Mouse (Mus musculus): ENCODE results near the gene Sdf2. TPM values are rescaled to one million over a fixed set of nuclear protein-coding genes. Genes with fewer than 3 reads are reported as not detected.

Sdf2 gene
- total RNA-seq (2023): 54.3 to 61.5 TPM (median 58.9 TPM) in 4 replicates

DNA sequence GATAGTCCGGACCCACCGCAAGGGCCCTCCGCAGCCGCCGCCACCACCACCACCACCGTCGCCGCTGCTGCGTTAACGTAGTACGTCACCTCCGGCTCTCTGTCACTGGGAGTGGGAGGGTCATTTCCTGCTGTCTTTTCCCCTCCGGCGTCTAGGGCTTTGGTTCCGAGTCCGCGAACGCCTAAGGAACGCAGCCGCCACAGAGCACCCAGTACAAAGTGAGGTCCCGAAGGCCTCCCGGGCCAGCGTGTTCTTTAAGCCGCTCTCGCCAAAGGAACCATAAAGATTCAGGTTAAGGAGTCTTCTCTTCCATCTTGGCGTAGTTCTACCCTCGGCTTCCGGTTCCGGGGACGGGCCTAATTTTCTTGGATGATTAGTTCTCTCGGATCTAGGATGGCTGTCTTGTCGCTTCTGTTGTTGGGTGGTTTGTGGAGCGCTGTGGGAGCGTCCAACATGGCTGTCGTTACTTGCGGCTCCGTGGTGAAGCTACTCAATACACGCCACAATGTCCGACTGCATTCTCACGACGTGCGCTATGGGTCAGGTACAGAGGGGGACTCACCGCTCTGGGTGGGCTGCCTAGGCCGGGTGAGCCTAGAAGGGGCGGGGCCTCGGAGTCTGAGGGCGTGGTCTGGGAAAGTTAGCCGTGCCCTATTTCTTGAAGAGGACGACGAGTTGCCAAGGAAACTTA, at the start of gene Sdf2, which contains the start of gene Supt6:
TSS of gene Sdf2 (plus strand) at position 120 of the 691 bp plus-strand sequence.
TSS of gene Supt6 (minus strand) at position 361 of the 691 bp plus-strand sequence.

DNA sequence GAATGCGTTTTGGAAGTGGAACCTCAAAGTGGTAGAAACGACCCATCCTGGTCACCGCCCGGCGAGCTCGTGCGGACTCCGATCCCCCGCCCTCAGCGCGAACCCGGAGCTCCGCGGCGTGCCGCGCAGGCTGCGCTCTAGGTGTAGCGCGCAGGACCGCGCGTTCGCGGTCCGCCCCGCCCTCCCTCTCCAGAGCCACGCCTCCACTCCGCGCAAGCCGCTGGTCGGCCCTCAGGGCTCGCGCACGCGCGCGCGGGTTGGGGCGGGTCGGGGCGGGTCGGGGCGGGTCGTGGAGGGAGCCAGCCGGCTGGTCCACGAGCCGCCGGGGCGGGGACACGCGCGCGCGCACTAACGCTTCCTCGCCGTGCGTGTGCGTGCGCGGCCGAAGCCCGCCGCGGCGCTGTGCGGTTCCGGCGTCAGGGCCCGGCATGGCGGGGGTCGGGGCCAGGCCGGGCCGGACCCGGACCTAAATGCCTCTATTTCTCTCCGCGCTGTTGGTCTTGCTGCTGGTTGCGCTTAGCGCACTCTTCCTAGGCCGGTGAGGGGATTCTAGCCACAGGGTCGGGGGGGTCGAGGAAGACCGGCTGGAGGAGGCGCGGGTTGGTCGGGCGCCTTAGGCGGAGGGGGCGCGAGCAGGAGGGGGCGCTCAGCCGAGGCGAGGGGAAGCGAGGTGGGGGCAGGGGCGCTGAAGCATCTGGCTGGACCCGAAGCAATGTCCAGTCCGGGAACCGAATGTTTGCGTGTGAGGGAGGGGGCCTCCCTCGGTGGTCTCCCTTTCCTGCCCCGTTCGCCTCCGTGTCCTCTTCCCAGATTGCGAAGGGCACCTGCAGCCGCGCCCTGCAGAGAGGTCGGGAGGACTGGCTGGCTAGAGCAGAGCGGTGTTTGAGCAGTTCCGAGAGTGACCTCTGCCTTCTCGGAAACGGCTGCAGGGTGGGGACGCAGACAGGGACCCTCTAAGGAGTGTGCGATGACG, 16.1 kb downstream of the Sdf2 start, which contains the start of gene 2610507B11Rik:
TSS of gene 2610507B11Rik (plus strand) at position 373 of the 973 bp plus-strand sequence.

GRCm38 (mm10) chr11:78290654-78291053, 45.1 kb downstream of the Sdf2 start, which contains the start of gene BC030499:
BC030499 (plus strand) TSS chr11:78290841.

GRCm38 (mm10) chr11:78301357-78302084, 56.0 kb downstream of the Sdf2 start, which contains the start of gene Spag5:
Spag5 (plus strand) TSS chr11:78301529.

Other genes starting within 250 kb of the Sdf2 start
- 0.63 to 0.98 TPM (median 0.91 TPM) in 4 replicates for gene Dhrs13, start 213.5 kb upstream of the Sdf2 start, total RNA-seq (2023)
- 11.9 to 17.5 TPM (median 14.8 TPM) in 4 replicates for gene Flot2, start 207.8 kb upstream of the Sdf2 start, total RNA-seq (2023)
- gene Eral1, start 165.4 kb upstream of the Sdf2 start, total RNA-seq (2023): 23.7 to 25.0 TPM (median 24.0 TPM) in 4 replicates
- gene Fam222b, start 151.1 kb upstream of the Sdf2 start, total RNA-seq (2023): 15.7 to 20.1 TPM (median 16.6 TPM) in 4 replicates
- gene Traf4, start 80.2 kb upstream of the Sdf2 start, total RNA-seq (2023): 50.8 to 67.2 TPM (median 56.4 TPM) in 4 replicates
- 16.5 to 22.9 TPM (median 19.9 TPM) in 4 replicates for gene Nek8, start 69.1 kb upstream of the Sdf2 start, total RNA-seq (2023)
- gene Tlcd1, start 69.0 kb upstream of the Sdf2 start, total RNA-seq (2023): 2.1 to 5.5 TPM (median 4.1 TPM) in 4 replicates
- gene Rpl23a, start 62.2 kb upstream of the Sdf2 start, total RNA-seq (2023): 2,528 to 2,656 TPM (median 2,571 TPM) in 4 replicates
- 0.81 to 1.8 TPM (median 1.6 TPM) in 3 of 4 replicates, not detected in the other for gene Rab34, start 57.3 kb upstream of the Sdf2 start, total RNA-seq (2023)
- 0.63 TPM in 1 of 4 replicates, not detected in the others for gene Proca1, start 52.4 kb upstream of the Sdf2 start, total RNA-seq (2023)
- gene Supt6, start 241 bp downstream of the Sdf2 start, total RNA-seq (2023): 74.7 to 76.9 TPM (median 76.1 TPM) in 4 replicates
- 115 to 122 TPM (median 118 TPM) in 4 replicates for gene 2610507B11Rik, start 16.0 kb downstream of the Sdf2 start, total RNA-seq (2023)
- 1.2 to 3.9 TPM (median 2.8 TPM) in 4 replicates for gene BC030499, start 45.1 kb downstream of the Sdf2 start, total RNA-seq (2023)
- 2.2 to 7.1 TPM (median 5.1 TPM) in 4 replicates for gene Spag5, start 55.8 kb downstream of the Sdf2 start, total RNA-seq (2023)
- gene Aldoc, start 77.2 kb downstream of the Sdf2 start, total RNA-seq (2023): 29.4 to 37.0 TPM (median 32.5 TPM) in 4 replicates
- 53.5 to 55.3 TPM (median 54.2 TPM) in 4 replicates for gene Pigs, start 82.7 kb downstream of the Sdf2 start, total RNA-seq (2023)
- gene Unc119, start 97.7 kb downstream of the Sdf2 start, total RNA-seq (2023): 50.8 to 68.8 TPM (median 61.6 TPM) in 4 replicates
- gene Foxn1, start 140.8 kb downstream of the Sdf2 start, total RNA-seq (2023): not detected in 4 replicates
- gene Slc13a2, start 176.5 kb downstream of the Sdf2 start, total RNA-seq (2023): not detected in 4 replicates
- gene Slc46a1, start 220.0 kb downstream of the Sdf2 start, total RNA-seq (2023): 0.48 to 1.8 TPM (median 0.79 TPM) in 4 replicates